Mouse (Mus musculus) kidney, embryonic 14.5 days (tissue): ENCODE measurements around the gene Casp8ap2. TPM values are rescaled to one million over a fixed set of nuclear protein-coding genes. Genes with fewer than 3 reads are reported as not detected.

Source experiments
- ATAC-seq: fragments of 200-750 bp; cut with Nextera tagmentation; 2 replicates; pipeline ENCODE4 v1.8.0; 2017; ENCODE audit warnings: moderate number of reproducible peaks, mild to moderate bottlenecking, moderate TSS enrichment, moderate library complexity; ENCODE audit not compliant: low FRiP score, low TSS enrichment
- H3K27ac ChIP-seq: fragments of 300-500 bp; sonication (generic); 2 replicates; pipeline ENCODE4 v1.5.1; 2014; ENCODE audit warnings: low read depth, mild to moderate bottlenecking, low read length, moderate library complexity, mixed read lengths
- H3K27me3 ChIP-seq: fragments of 300-500 bp; sonication (generic); 2 replicates; pipeline ENCODE4 v1.6.1; 2014; ENCODE audit warnings: mild to moderate bottlenecking, low read length; ENCODE audit not compliant: control insufficient read depth, insufficient read depth
- H3K36me3 ChIP-seq: fragments of 300-500 bp; sonication (generic); 2 replicates; pipeline ENCODE4 v1.6.1; 2014; ENCODE audit warnings: low read length, mixed read lengths; ENCODE audit not compliant: control insufficient read depth, insufficient read depth
- H3K4me1 ChIP-seq: fragments of 300-500 bp; sonication (generic); 2 replicates; pipeline ENCODE4 v1.6.1; 2014; ENCODE audit warnings: low read length, mixed read lengths; ENCODE audit not compliant: control insufficient read depth, insufficient read depth
- H3K4me2 ChIP-seq: fragments of 300-500 bp; sonication (generic); replicated peaks from 2 replicates; pipeline ENCODE4 v1.6.1; 2014; ENCODE audit warnings: low read depth, mild to moderate bottlenecking, low read length
- H3K4me3 ChIP-seq: fragments of 300-500 bp; sonication (generic); 2 replicates; pipeline ENCODE4 v1.5.1; 2014; ENCODE audit warnings: mild to moderate bottlenecking, low read length
- H3K9ac ChIP-seq: fragments of 300-500 bp; sonication (generic); 2 replicates; pipeline ENCODE4 v1.6.1; 2014; ENCODE audit warnings: low read depth, mild to moderate bottlenecking, low read length, moderate library complexity
- H3K9me3 ChIP-seq: fragments of 300-500 bp; sonication (generic); 2 replicates; pipeline ENCODE4 v1.6.1; 2016; ENCODE audit warnings: low read length; ENCODE audit not compliant: control insufficient read depth
- WGBS: fragments of 180-500 bp; shearing (Covaris S2); extraction: QIAGEN DNeasy Blood & Tissue Kit; methylation state at CpG from one replicate; pipeline ENCODE4 v1.1.7; 2014; 5-methylcytosine and 5-hydroxymethylcytosine counted together
- polyA plus RNA-seq: library from polyadenylated mRNA; unstranded; fragments of >200 nt; fragmentation: Nextera tagmentation; extraction: Ambion mirVana; gene quantifications from 2 replicates; pipeline ENCODE4 v1.2.1, GENCODE M21; 2014

The Casp8ap2 gene
- polyA plus RNA-seq, 1 experiment from 2014 or later, result 60.9 TPM

- no peak overlapping the region for H3K27ac ChIP-seq
- ATAC-seq, result no peak
- no peaks in the 10 kb centered on the region for H3K4me1 ChIP-seq
- H3K4me2 ChIP-seq, result no peak overlapping the region
- 89% methylated on average over 4 of the region's 4 CpGs for WGBS
- H3K27me3 ChIP-seq, result no peaks in the 10 kb centered on the region
- H3K4me3 ChIP-seq, result no peak overlapping the region
- no peaks in the 10 kb centered on the region for H3K9me3 ChIP-seq
- H3K36me3 ChIP-seq, result peaks cover 80% of the 10 kb centered on the region
- no peak overlapping the region for H3K9ac ChIP-seq
Observed at GRCm38 (mm10) chr4:32682471-32682870, 67.2 kb downstream of the Casp8ap2 start.

- Histone ChIP-seq H3K9me3 (no peaks in the 10 kb centered on the region), H3K4me1 (no peaks in the 10 kb centered on the region), H3K4me3 (no peak overlapping the region), H3K27ac (no peak overlapping the region), H3K4me2 (no peak overlapping the region), H3K27me3 (no peaks in the 10 kb centered on the region), H3K36me3 (peaks cover 80% of the 10 kb centered on the region), H3K9ac (no peak overlapping the region)
- WGBS, result 88% methylated on average over 6 of the region's 6 CpGs
- no peak for ATAC-seq
Observed at GRCm38 (mm10) chr4:32683061-32683582, 67.9 kb downstream of the Casp8ap2 start.

Other genes with a start within 250 kb of the Casp8ap2 start
- not detected in 2 replicates for gene Gja10, start 12.7 kb upstream of the Casp8ap2 start, polyA plus RNA-seq
- 24.1 and 29.4 TPM in 2 replicates for gene Mdn1, start 41.7 kb downstream of the Casp8ap2 start, polyA plus RNA-seq
- gene Lyrm2, start 184.8 kb downstream of the Casp8ap2 start, polyA plus RNA-seq, result 116 and 146 TPM in 2 replicates